Mouse (Mus musculus) stomach, embryonic 16.5 days (tissue): ENCODE data around the gene Ets1. TPM values are rescaled to one million over a fixed set of nuclear protein-coding genes. Genes with fewer than 3 reads are reported as not detected.

Source experiments
- ATAC-seq: fragments of 200-750 bp; cut with Nextera tagmentation; 2 replicates; pipeline ENCODE4 v1.8.0; 2017; ENCODE audit warnings: moderate number of reproducible peaks, moderate TSS enrichment; ENCODE audit not compliant: insufficient read depth, low FRiP score
- H3K27ac ChIP-seq: fragments of 300-500 bp; sonication (generic); 2 replicates; pipeline ENCODE4 v1.5.1; 2014; ENCODE audit warnings: low read length
- H3K27me3 ChIP-seq: fragments of 300-500 bp; sonication (generic); 2 replicates; pipeline ENCODE4 v1.6.1; 2014; ENCODE audit warnings: low read length, control low read depth, mixed read lengths; ENCODE audit not compliant: control insufficient read depth, insufficient read depth
- H3K36me3 ChIP-seq: fragments of 300-500 bp; sonication (generic); 2 replicates; pipeline ENCODE4 v1.6.1; 2014; ENCODE audit warnings: low read length; ENCODE audit not compliant: control insufficient read depth, insufficient read depth
- H3K4me1 ChIP-seq: fragments of 300-500 bp; sonication (generic); 2 replicates; pipeline ENCODE4 v1.6.1; 2014; ENCODE audit warnings: low read length, control low read depth, mixed read lengths; ENCODE audit not compliant: control insufficient read depth, insufficient read depth
- H3K4me2 ChIP-seq: fragments of 300-500 bp; sonication (generic); 2 replicates; pipeline ENCODE4 v1.6.1; 2014; ENCODE audit warnings: low read depth, low read length, mixed read lengths
- H3K4me3 ChIP-seq: fragments of 300-500 bp; sonication (generic); replicated peaks from 2 replicates; pipeline ENCODE4 v1.5.1; 2014; ENCODE audit warnings: mild to moderate bottlenecking, low read length
- H3K9ac ChIP-seq: fragments of 300-500 bp; sonication (generic); 2 replicates; pipeline ENCODE4 v1.6.1; 2014; ENCODE audit warnings: low read length
- H3K9me3 ChIP-seq: fragments of 300-500 bp; sonication (generic); replicated peaks from 2 replicates; pipeline ENCODE4 v1.6.1; 2016; ENCODE audit warnings: low read length, control low read depth; ENCODE audit not compliant: control insufficient read depth
- WGBS: fragments of 180-500 bp; shearing (Covaris S2); extraction: QIAGEN DNeasy Blood & Tissue Kit; methylation state at CpG from one replicate; pipeline ENCODE4 v1.1.7; 2014; 5-methylcytosine and 5-hydroxymethylcytosine counted together
- polyA plus RNA-seq: library from polyadenylated mRNA; unstranded; fragments of >200 nt; fragmentation: Nextera tagmentation; extraction: Ambion mirVana; gene quantifications from 2 replicates; pipeline ENCODE4 v1.2.1, GENCODE M21; 2015

Ets1 gene
- polyA plus RNA-seq, 1 experiment from 2014 or later, result 43.7 TPM

DNA sequence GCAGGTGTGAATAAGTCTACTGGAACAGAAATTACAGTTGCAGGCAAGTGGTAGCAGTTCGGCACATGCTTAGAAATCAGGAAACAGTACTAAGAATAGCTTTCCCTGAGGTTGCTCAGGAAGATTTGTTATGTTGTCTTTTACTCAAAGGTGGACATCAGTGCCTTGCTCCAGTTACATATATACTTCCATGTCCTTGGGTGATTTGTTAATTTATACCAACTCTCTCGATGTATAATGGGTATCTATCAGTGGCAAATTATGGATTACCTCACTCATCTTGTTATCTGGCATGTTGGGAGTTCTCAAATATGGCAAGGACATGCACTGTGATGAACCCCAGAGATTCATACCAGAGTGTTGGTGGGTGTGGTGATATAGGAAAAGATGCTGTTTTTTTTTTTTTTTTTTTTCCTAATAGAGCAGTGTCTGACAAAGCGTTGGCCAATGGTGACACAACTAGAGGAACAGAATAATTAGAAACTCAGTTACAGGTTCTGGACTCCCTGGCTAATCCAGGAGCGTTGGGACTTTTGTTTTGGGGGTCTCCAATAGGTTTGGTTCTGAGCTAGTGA lies 59.0 kb downstream of the Ets1 start:
- H3K4me3 ChIP-seq, result peak overlapping the region; percentile 60
- no peak for ATAC-seq
- H3K4me2 ChIP-seq, result peak overlapping the region; percentile 78
- no peaks in the 10 kb centered on the region for H3K36me3 ChIP-seq
- H3K9me3 ChIP-seq, result no peaks in the 10 kb centered on the region
- no peaks in the 10 kb centered on the region; the same call in 1 of the 2 replicates for H3K27me3 ChIP-seq
- 52% methylated on average over 4 of the region's 4 CpGs for WGBS
- H3K9ac ChIP-seq, result peak overlapping the region; percentile 76
- H3K27ac ChIP-seq, result peak overlapping the region; percentile 45; the same call in 1 of the 2 replicates
- peaks cover 12% of the 10 kb centered on the region; the same call in 1 of the 2 replicates for H3K4me1 ChIP-seq

DNA sequence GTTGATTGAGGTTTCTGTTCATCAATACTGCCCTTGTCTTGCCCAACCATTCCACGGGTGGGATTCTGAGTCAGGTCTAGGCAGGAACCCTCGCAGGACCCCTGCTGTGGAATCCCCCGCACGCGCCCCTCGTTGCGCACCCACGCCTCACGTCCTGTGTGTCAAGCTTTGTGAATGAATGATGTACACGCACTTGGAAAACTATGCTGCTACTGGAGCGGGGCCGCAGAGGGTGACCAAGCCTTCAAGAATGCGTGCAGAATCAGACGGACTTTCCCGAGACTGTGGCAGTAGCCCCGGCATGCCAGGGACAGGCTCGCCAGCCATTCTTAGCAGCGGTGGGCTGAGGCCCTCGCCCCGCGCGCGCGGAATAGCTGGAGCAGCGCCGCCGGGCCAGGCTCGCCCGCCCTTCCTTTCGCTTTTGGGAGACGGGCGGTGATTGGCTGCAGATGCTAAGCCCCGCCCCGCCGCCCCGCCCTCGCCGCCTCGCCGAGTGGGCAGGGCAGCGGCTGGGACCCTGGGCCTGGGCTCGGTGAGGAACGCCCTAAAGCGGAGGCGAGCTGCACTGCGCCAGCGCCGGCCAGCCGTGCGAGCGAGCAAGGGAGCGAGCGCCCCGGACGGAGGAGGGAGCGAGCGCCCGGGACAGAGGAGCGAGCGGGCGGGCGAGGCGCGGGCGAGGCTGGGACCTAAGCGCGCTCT lies 59.6 kb downstream of the Ets1 start:
- WGBS, result under 1% methylated on average over 66 of the region's 67 CpGs
- no peaks in the 10 kb centered on the region for H3K9me3 ChIP-seq
- H3K9ac ChIP-seq, result peak overlapping the region; percentile 76
- H3K4me3 ChIP-seq, result peak overlapping the region; percentile 60
- H3K4me1 ChIP-seq, result peaks cover 15% of the 10 kb centered on the region; the same call in 1 of the 2 replicates
- H3K4me2 ChIP-seq, result peak overlapping the region; percentile 78
- no peaks in the 10 kb centered on the region; the same call in 1 of the 2 replicates for H3K27me3 ChIP-seq
- peak overlapping the region; percentile 82 for H3K27ac ChIP-seq
- ATAC-seq, result peak; percentile 97
- H3K36me3 ChIP-seq, result no peaks in the 10 kb centered on the region

DNA sequence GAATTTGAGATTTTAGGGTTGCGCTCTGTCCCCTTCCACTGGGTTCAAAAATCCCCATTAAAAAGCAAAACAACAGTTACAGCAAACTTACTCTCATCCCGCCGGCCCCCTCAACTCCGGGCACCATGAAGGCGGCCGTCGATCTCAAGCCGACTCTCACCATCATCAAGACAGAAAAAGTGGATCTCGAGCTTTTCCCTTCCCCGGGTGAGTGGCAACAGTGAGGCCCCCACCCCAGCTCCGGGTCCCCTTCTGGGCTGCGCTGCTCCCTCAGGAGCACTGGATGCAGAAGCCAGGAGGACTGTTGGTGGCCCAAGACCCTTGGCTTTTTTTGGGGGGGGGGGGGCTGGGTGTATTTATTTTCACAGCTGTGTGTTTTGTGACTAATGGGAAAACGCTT lies 60.2 kb downstream of the Ets1 start:
- Histone ChIP-seq H3K36me3 (no peaks in the 10 kb centered on the region), H3K4me3 (peak overlapping the region; percentile 60), H3K27ac (peak overlapping the region; percentile 82), H3K4me2 (peak overlapping the region; percentile 78), H3K27me3 (no peaks in the 10 kb centered on the region; the same call in 1 of the 2 replicates), H3K9ac (peak overlapping the region; percentile 76), H3K9me3 (no peaks in the 10 kb centered on the region), H3K4me1 (peaks cover 15% of the 10 kb centered on the region; the same call in 1 of the 2 replicates)
- ATAC-seq, result peak; percentile 27
- 2% methylated on average over 13 of the region's 13 CpGs for WGBS

DNA sequence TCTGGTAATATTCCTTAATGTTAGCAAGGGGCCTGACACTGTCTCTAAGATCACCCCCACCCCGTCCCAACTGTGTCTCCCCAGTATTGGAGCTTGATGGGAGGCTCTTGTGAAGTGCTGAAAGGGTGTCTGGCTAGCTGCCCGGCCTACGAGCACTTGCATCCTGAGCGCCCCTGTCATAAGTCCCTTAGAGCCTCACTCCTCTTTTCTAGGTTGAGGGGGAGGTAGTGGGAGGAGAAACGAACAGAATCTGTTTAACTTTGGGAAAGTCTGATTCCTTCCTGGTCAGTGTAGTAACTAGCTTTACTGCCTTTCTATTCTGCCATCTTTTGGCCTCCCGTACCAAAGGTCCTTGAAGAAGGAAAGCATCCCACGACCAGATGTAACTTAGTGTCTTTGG lies 60.7 kb downstream of the Ets1 start:
- H3K9ac ChIP-seq, result peak overlapping the region; percentile 76
- ATAC-seq, result 0 out of 2 replicates have a peak, but pooled peaks have one; percentile 30
- peak overlapping the region; percentile 60 for H3K4me3 ChIP-seq

DNA sequence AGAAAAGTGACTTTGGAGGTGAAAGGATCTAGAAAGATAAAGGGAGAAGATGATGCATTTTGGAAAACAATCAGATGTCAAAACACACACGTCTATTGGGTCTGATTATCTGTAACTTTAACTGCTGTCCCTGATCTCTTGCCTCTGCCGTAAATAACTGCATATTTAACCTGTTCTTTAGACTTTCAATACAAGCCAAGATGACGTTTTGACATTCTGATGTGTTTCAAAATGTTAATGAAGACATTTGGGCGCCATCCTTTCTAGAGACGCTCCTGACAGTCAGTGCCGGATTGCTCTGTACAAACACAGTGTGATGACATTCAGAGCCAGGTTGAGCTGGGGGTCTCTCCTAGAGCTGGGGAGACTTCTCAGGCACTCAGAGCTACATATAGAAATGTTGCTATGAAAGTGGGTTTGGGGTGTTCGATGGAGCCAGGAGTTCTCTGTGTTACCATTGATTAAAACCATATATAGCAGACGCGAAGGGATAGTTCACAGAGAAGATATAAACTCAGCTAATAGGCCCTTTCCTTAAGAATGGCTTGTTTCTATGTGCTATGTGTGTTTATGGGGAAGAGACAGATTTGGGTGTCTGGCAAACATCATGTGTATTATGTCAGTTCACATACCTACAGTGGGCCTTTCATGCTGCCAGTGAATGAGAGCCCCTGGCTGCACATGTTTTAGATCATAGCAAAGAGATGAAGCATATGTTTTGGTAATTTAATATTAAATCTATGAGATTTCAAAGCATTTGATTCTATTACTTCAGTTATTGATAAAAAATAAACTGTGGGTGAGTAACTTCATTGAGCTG lies 61.5 kb downstream of the Ets1 start:
- peak overlapping the region; percentile 60 for H3K4me3 ChIP-seq
- H3K4me2 ChIP-seq, result peak overlapping the region; percentile 78
- ATAC-seq, result no peak
- H3K9ac ChIP-seq, result peak overlapping the region; percentile 76
- WGBS, result 35% methylated on average over 9 of the region's 9 CpGs
- H3K4me1 ChIP-seq, result peaks cover 15% of the 10 kb centered on the region; the same call in 1 of the 2 replicates
- peak overlapping the region; percentile 82 for H3K27ac ChIP-seq
- H3K27me3 ChIP-seq, result no peaks in the 10 kb centered on the region
- H3K9me3 ChIP-seq, result no peaks in the 10 kb centered on the region
- H3K36me3 ChIP-seq, result no peaks in the 10 kb centered on the region

More for the DNA sequence above, 60.7 kb downstream of the Ets1 start:
- no peaks in the 10 kb centered on the region for H3K9me3 ChIP-seq
- H3K27ac ChIP-seq, result peak overlapping the region; percentile 82
- 10% methylated on average over 7 of the region's 7 CpGs for WGBS
- H3K4me2 ChIP-seq, result peak overlapping the region; percentile 78
- no peaks in the 10 kb centered on the region for H3K36me3 ChIP-seq
- H3K27me3 ChIP-seq, result no peaks in the 10 kb centered on the region
- peaks cover 15% of the 10 kb centered on the region; the same call in 1 of the 2 replicates for H3K4me1 ChIP-seq

DNA sequence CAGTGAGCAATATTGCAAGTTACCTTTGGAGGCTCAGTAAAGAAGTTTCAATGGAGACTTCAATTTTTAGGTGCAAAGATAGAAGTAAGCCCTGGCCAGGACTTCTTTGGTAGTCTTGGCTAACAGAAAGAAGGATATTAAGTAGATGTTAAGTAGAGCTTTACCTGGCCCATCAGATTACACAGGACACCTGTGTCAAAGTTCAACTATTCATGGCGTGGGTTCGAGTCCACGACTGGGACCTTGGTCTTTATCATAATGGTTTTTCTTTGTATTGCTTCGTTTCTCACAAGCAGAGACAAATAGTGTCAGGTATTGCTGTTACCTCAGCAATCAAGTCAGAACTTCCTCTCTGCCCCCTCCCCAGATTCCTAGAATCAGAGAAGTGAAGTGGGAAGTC lies 62.7 kb downstream of the Ets1 start:
- Histone ChIP-seq H3K27ac (no peak overlapping the region), H3K9me3 (no peaks in the 10 kb centered on the region), H3K4me2 (peak overlapping the region; percentile 42), H3K4me1 (peaks cover 15% of the 10 kb centered on the region), H3K9ac (no peak overlapping the region), H3K27me3 (no peaks in the 10 kb centered on the region), H3K4me3 (peak overlapping the region; percentile 30), H3K36me3 (no peaks in the 10 kb centered on the region)
- WGBS, result 78% methylated on average over 4 of the region's 4 CpGs
- no peak for ATAC-seq

DNA sequence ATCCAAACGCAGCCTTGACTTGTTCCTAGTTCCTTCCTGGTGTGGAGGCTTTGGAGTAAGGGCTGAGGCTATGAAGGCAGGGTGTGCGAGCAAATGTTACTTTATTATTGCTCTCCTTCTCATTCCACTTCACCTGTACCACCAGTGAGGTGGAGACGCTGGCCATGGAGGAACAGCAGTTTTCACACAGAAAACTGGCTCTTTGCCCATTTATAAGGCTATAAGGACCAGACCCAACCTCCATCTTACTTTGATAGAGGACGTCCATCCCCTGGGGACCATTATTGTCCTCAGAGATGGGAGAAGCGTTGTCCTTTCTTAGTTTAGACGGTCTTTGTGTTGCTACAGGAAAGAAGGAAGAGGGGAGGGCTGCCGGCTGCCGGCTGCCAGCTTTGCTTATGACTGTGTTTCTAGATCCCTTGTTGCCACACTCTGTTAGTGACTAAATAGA lies 63.4 kb downstream of the Ets1 start:
- ATAC-seq, result no peak
- no peaks in the 10 kb centered on the region for H3K9me3 ChIP-seq
- no peaks in the 10 kb centered on the region for H3K27me3 ChIP-seq
- H3K4me1 ChIP-seq, result peaks cover 15% of the 10 kb centered on the region
- peak overlapping the region; percentile 30 for H3K4me3 ChIP-seq
- H3K36me3 ChIP-seq, result no peaks in the 10 kb centered on the region
- H3K9ac ChIP-seq, result no peak overlapping the region
- no peak overlapping the region for H3K27ac ChIP-seq
- 59% methylated on average over 8 of the region's 8 CpGs for WGBS
- H3K4me2 ChIP-seq, result peak overlapping the region; percentile 42

DNA sequence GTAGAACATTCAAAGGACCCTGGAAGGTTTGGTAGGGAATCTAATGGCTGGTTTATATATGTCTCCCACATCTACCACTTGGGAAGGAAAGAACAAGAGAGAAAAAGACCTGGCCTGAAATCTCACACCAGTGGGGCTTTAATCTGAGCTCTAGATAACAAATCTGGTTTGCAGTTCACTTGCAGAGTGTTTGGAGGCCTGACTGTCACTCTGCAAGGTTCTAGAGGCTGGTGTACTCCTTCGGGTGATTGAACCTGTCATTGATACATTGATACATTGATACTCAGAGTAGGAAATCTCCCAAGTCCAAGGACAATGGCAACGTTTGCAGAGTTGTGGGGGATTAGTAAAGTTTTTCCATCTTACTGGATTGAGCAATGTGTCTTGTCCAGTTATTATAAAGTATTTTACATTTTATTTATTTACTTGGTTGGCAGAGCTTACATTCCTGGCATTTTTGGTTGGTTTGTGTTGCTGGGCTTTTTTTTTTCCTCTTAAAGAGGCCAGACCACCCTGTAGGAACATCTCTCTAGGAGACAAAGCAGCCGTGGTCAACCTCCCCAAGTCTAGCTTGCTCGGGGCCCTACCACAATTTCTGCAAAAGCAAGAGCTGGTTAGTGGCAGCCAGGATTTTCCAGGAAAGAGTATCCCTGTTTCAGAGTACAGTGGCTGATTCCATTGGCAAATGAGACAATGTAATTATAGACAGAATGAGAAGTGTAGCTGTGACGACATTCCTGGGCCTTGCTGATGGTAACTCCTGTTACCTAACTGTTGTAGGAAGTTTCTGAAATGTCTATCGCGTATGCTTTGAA lies 64.3 kb downstream of the Ets1 start:
- ATAC-seq, result no peak
- peak overlapping the region; percentile 30 for H3K4me3 ChIP-seq
- peak overlapping the region; percentile 42 for H3K4me2 ChIP-seq
- no peak overlapping the region for H3K9ac ChIP-seq
- H3K9me3 ChIP-seq, result no peaks in the 10 kb centered on the region
- H3K27ac ChIP-seq, result no peak overlapping the region
- peaks cover 12% of the 10 kb centered on the region for H3K4me1 ChIP-seq
- 51% methylated on average over 7 of the region's 7 CpGs for WGBS
- no peaks in the 10 kb centered on the region for H3K27me3 ChIP-seq
- H3K36me3 ChIP-seq, result no peaks in the 10 kb centered on the region
